Mouse (Mus musculus) liver, embryonic 14.5 days (tissue): ENCODE data around the gene Ccdc187.

Source experiments
- CTCF ChIP-seq: IDR thresholded peaks from 2 replicates; pipeline ENCODE4 v1.5.1; 2016; ENCODE audit warnings: antibody characterized with exemption, low read depth, control low read depth
- EP300 ChIP-seq: IDR thresholded peaks from 2 replicates; pipeline ENCODE4 v1.6.1; 2016; ENCODE audit warnings: antibody characterized with exemption, low read depth

GRCm38 (mm10) chr2:26240841-26241240 is 53.5 kb downstream of the Ccdc187 start:
- TF ChIP-seq EP300 (no peak), CTCF (no peak)
